ENCODE assay signal across 10 mouse cellular contexts in genomic region chr3:88626316-88626715, GRCm38 (mm10). TPM values are rescaled to one million over a fixed set of nuclear protein-coding genes. Genes with fewer than 3 reads are reported as not detected.
DNase-seq lines count a peak whose midpoint lies in the region; ATAC-seq lines count a peak whose summit lies in the region.
"Had no signal": no experiment of that assay in that cellular context is flagged by ENCODE, and none has a peak within 500 bp of the region (broad histone marks: within the 10 kb centered on the region; RNA-seq: fewer than 3 reads in every experiment).

No protein-coding gene starts in this region.

- no peak for ATAC-seq in embryonic facial prominence, embryonic 13.5 days (ENCODE audit: insufficient number of reproducible peaks, insufficient read depth, low FRiP score, low TSS enrichment, low read depth)

- peak overlapping the region; percentile 12; the same call in 1 of the 2 replicates for H3K27ac ChIP-seq in embryonic facial prominence, embryonic 13.5 days
- 0 out of 2 replicates have a peak overlapping the region, but pooled peaks have one; percentile 57 for H3K27ac ChIP-seq in macrophage

- H3K79me2 ChIP-seq in macrophage (ENCODE audit: inconsistent target) = peaks cover 100% of the 10 kb centered on the region

- H3K4me1 ChIP-seq in embryonic facial prominence, embryonic 13.5 days = peaks cover 40% of the 10 kb centered on the region

- H3K9me3 ChIP-seq in embryonic facial prominence, embryonic 13.5 days = no peaks in the 10 kb centered on the region

- 0 out of 2 replicates have a peak overlapping the region, but pooled peaks have one; percentile 37 for H3K9ac ChIP-seq in embryonic facial prominence, embryonic 13.5 days

- peak; percentile 44 to 53 for DNase-seq in cerebellum, postnatal 10 days
- no peak for DNase-seq in cerebellum, adult 18-20 months
- DNase-seq in layer of hippocampus, adult 11-12 months (ENCODE audit: low spot score) = peak; percentile 67
- DNase-seq in layer of hippocampus, adult 9-10 months (ENCODE audit: low spot score) = no peak
- no peak for DNase-seq in thymus, postnatal 25 days
- DNase-seq in cerebellum, postnatal 25 days = no peak
- DNase-seq: cerebellum, adult 8-10 months had no signal

- peaks cover 50% of the 10 kb centered on the region for H3K36me3 ChIP-seq in embryonic facial prominence, embryonic 13.5 days
- peaks cover 18% of the 10 kb centered on the region; the same call in 1 of the 2 replicates for H3K36me3 ChIP-seq in macrophage (ENCODE audit: inconsistent target)

- WGBS in embryonic facial prominence, embryonic 13.5 days = 79% methylated on average over 7 of the region's 7 CpGs
- WGBS in macrophage (ENCODE audit: missing documents) = 77% methylated on average over 7 of the region's 7 CpGs

- no peaks in the 10 kb centered on the region for H3K27me3 ChIP-seq in embryonic facial prominence, embryonic 13.5 days

- H3K4me3 ChIP-seq in embryonic facial prominence, embryonic 13.5 days = no peak overlapping the region
- no peak overlapping the region for H3K4me3 ChIP-seq in macrophage (ENCODE audit: inconsistent target)

- H3K4me2 ChIP-seq in embryonic facial prominence, embryonic 13.5 days = no peak overlapping the region

RNA-seq across cellular contexts. Expression of gene Arhgef2, which starts 20.6 kb away (rescaled TPM):
- polyA plus RNA-seq in embryonic facial prominence, embryonic 13.5 days (2015; fragmentation: Nextera tagmentation; extraction: Ambion mirVana) = 91.6 and 99.4 TPM in 2 replicates
- total RNA-seq in macrophage (2018; cell fraction: chromatin; rRNA removed) = 100 to 1,000 TPM; 401 to 771 (median 585) TPM
- 100 to 1,000 TPM; 114 to 210 (median 154) TPM for total RNA-seq in macrophage (2018; cell fraction: cytosol; rRNA removed)
- 100 to 1,000 TPM; 216 to 483 (median 324) TPM for total RNA-seq in macrophage (2018; cell fraction: nucleus; rRNA removed)
- 83.0 to 111 TPM (median 86.2 TPM) in 3 replicates for polyA plus RNA-seq in macrophage (2018)

RNA-seq across cellular contexts. Expression of gene Rxfp4, which starts 26.6 kb away (rescaled TPM):
- polyA plus RNA-seq in embryonic facial prominence, embryonic 13.5 days (2015; fragmentation: Nextera tagmentation; extraction: Ambion mirVana) = not detected in 2 replicates
- not detected for total RNA-seq in macrophage (2018; cell fraction: chromatin; rRNA removed)
- total RNA-seq in macrophage (2018; cell fraction: cytosol; rRNA removed) = not detected
- not detected for total RNA-seq in macrophage (2018; cell fraction: nucleus; rRNA removed)
- polyA plus RNA-seq in macrophage (2018) = not detected in 3 replicates
- total RNA-seq: layer of hippocampus, adult 8-10 months had no signal

RNA-seq across cellular contexts. Expression of gene Ssr2, which starts 50.6 kb away (rescaled TPM):
- 259 and 274 TPM in 2 replicates for polyA plus RNA-seq in embryonic facial prominence, embryonic 13.5 days (2015; fragmentation: Nextera tagmentation; extraction: Ambion mirVana)
- 10 to 100 TPM in 24 of 26 experiments, 1 to 10 TPM in 2; 6.9 to 42.1 (median 15.7) TPM for total RNA-seq in macrophage (2018; cell fraction: chromatin; rRNA removed)
- 100 to 1,000 TPM in 20 of 26 experiments, 10 to 100 TPM in 6; 79.8 to 136 (median 115) TPM for total RNA-seq in macrophage (2018; cell fraction: cytosol; rRNA removed)
- 100 to 1,000 TPM in 1 of 26 experiments, 10 to 100 TPM in 25; 23.5 to 102 (median 68.8) TPM for total RNA-seq in macrophage (2018; cell fraction: nucleus; rRNA removed)
- polyA plus RNA-seq in macrophage (2018) = 108 to 122 TPM (median 113 TPM) in 3 replicates

RNA-seq across cellular contexts. Expression of gene Khdc4, which starts 59.3 kb away (rescaled TPM):
- polyA plus RNA-seq in embryonic facial prominence, embryonic 13.5 days (2015; fragmentation: Nextera tagmentation; extraction: Ambion mirVana) = 92.5 and 106 TPM in 2 replicates
- total RNA-seq in macrophage (2018; cell fraction: chromatin; rRNA removed) = 100 to 1,000 TPM; 198 to 376 (median 277) TPM
- total RNA-seq in macrophage (2018; cell fraction: cytosol; rRNA removed) = 10 to 100 TPM; 20.0 to 34.1 (median 23.1) TPM
- 100 to 1,000 TPM; 123 to 220 (median 167) TPM for total RNA-seq in macrophage (2018; cell fraction: nucleus; rRNA removed)
- polyA plus RNA-seq in macrophage (2018) = 23.7 to 38.1 TPM (median 25.0 TPM) in 3 replicates

Comparison
In these comparisons a context has a peak if more than half of its experiments do, and no peak if none do; other contexts are left out.
1. DNase-seq: peak in cerebellum, postnatal 10 days (2 of 2) and layer of hippocampus, adult 11-12 months (single experiment); none in cerebellum, adult 18-20 months (0 of 2), layer of hippocampus, adult 9-10 months (single experiment), thymus, postnatal 25 days (single experiment) and cerebellum, postnatal 25 days (0 of 2).